ENCODE assay signal across 8 mouse cellular contexts in genomic region chr7:80371041-80371751, GRCm38 (mm10). TPM values are rescaled to one million over a fixed set of nuclear protein-coding genes. Genes with fewer than 3 reads are reported as not detected.
A peak's percentile ranks its signal among the peaks of the same experiment; 100 is the strongest.
DNase-seq lines count a peak whose midpoint lies in the region; ATAC-seq and TF ChIP-seq lines count a peak whose summit lies in the region.

Gene Man2a2 (minus strand): TSS chr7:80371375.

- H3K4me1 ChIP-seq in intestine, postnatal 0 days (replicated peaks; ENCODE audit: control insufficient read depth, insufficient read depth, low read length), result no peaks in the 10 kb centered on the region
- H3K4me1 ChIP-seq in limb, embryonic 10.5 days, result peaks cover 25% of the 10 kb centered on the region
- peaks cover 11% of the 10 kb centered on the region for H3K4me1 ChIP-seq in midbrain, embryonic 11.5 days (ENCODE audit: control insufficient read depth, insufficient read depth, low read length)

- H3K4me2 ChIP-seq in intestine, postnatal 0 days (replicated peaks; ENCODE audit: low read depth), result peak within 1 kb of the TSS; percentile 100
- H3K4me2 ChIP-seq in midbrain, embryonic 11.5 days, result peak within 1 kb of the TSS; percentile 58

- peak; percentile 84 for TF ChIP-seq CTCF in intestine, postnatal 0 days (IDR thresholded peaks at IDR 0.05; ENCODE audit: low read depth)

- H3K9me3 ChIP-seq in intestine, postnatal 0 days (ENCODE audit: control insufficient read depth), result no peaks in the 10 kb centered on the region
- no peaks in the 10 kb centered on the region for H3K9me3 ChIP-seq in limb, embryonic 10.5 days (replicated peaks)
- H3K9me3 ChIP-seq in midbrain, embryonic 11.5 days (ENCODE audit: control insufficient read depth, low read length), result no peaks in the 10 kb centered on the region

- H3K27me3 ChIP-seq in intestine, postnatal 0 days (replicated peaks; ENCODE audit: control insufficient read depth, insufficient read depth, low read length), result no peaks in the 10 kb centered on the region
- H3K27me3 ChIP-seq in limb, embryonic 10.5 days (ENCODE audit: low read depth, poor library complexity, severe bottlenecking), result no peaks in the 10 kb centered on the region
- no peaks in the 10 kb centered on the region for H3K27me3 ChIP-seq in midbrain, embryonic 11.5 days (ENCODE audit: control insufficient read depth, insufficient read depth, low read length)

- peak within 1 kb of the TSS; percentile 75 for H3K27ac ChIP-seq in intestine, postnatal 0 days (ENCODE audit: low read depth, low read length)
- H3K27ac ChIP-seq in limb, embryonic 10.5 days, result peak within 1 kb of the TSS; percentile 92
- H3K27ac ChIP-seq in midbrain, embryonic 11.5 days (ENCODE audit: low read depth, low read length), result peak within 1 kb of the TSS; percentile 30; the same call in 1 of the 2 replicates

- DNase-seq in adrenal gland, adult (ENCODE audit: inconsistent age in 2 of 2, low spot score in 1 of 2), result peak; percentile 87 to 93
- peak; percentile 82 for DNase-seq in embryo, embryonic 10.5 days (ENCODE audit: low spot score)
- DNase-seq in limb, embryonic 10.5 days (ENCODE audit: low spot score), result peak; percentile 82
- peak; percentile 98 for DNase-seq in midbrain, embryonic 11.5 days (ENCODE audit: low spot score, missing footprints)
- DNase-seq in right cerebral cortex, postnatal 4 days, result peak; percentile 85

- peak within 1 kb of the TSS; percentile 85 for H3K4me3 ChIP-seq in intestine, postnatal 0 days (ENCODE audit: low read depth, low read length)
- peak within 1 kb of the TSS; percentile 74 for H3K4me3 ChIP-seq in limb, embryonic 10.5 days
- peak within 1 kb of the TSS; percentile 86 for H3K4me3 ChIP-seq in midbrain, embryonic 11.5 days (ENCODE audit: low read depth, low read length)

- ATAC-seq in granulocyte monocyte progenitor cell, adult 5-6 weeks (replicated peaks; ENCODE audit: poor library complexity, severe bottlenecking), result peak; percentile 41
- peak; percentile 32; the same call in 1 of the 2 replicates for ATAC-seq in intestine, postnatal 0 days
- ATAC-seq in midbrain, embryonic 11.5 days (ENCODE audit: low FRiP score), result peak; percentile 87
- no peak for ATAC-seq in erythroid progenitor cell, adult 5-6 weeks (replicated peaks; ENCODE audit: low FRiP score, poor library complexity, severe bottlenecking)

- H3K9ac ChIP-seq in intestine, postnatal 0 days (ENCODE audit: low read depth, low read length), result peak within 1 kb of the TSS; percentile 72
- H3K9ac ChIP-seq in midbrain, embryonic 11.5 days (ENCODE audit: low read length), result peak within 1 kb of the TSS; percentile 84

- WGBS in intestine, postnatal 0 days, result under 1% methylated on average over 72 of the region's 86 CpGs
- under 1% methylated on average over 86 of the region's 86 CpGs for WGBS in limb, embryonic 10.5 days
- under 1% methylated on average over 73 of the region's 86 CpGs for WGBS in midbrain, embryonic 11.5 days

- peaks cover 23% of the 10 kb centered on the region; the same call in 1 of the 2 replicates for H3K36me3 ChIP-seq in intestine, postnatal 0 days (ENCODE audit: control insufficient read depth, insufficient read depth)
- peaks cover 26% of the 10 kb centered on the region for H3K36me3 ChIP-seq in limb, embryonic 10.5 days
- peaks cover 5% of the 10 kb centered on the region; the same call in 1 of the 2 replicates for H3K36me3 ChIP-seq in midbrain, embryonic 11.5 days (ENCODE audit: control insufficient read depth, insufficient read depth, low read length)

RNA-seq across cellular contexts. Expression of gene Man2a2, which starts in this region (rescaled TPM):
- 60.4 and 74.6 TPM in 2 replicates for total RNA-seq in granulocyte monocyte progenitor cell, adult 5-6 weeks (2014; fragmentation: Nextera tagmentation)
- total RNA-seq in granulocyte monocyte progenitor cell, adult 5-6 weeks (2017), result 32.7 and 36.7 TPM in 2 replicates
- 4.8 and 5.3 TPM in 2 replicates for polyA plus RNA-seq in intestine, postnatal 0 days (2015; fragmentation: Nextera tagmentation; extraction: Ambion mirVana)
- 19.7 and 23.1 TPM in 2 replicates for polyA plus RNA-seq in limb, embryonic 10.5 days (2016; fragmentation: Nextera tagmentation; extraction: Ambion mirVana)
- polyA plus RNA-seq in midbrain, embryonic 11.5 days (2014; fragmentation: Nextera tagmentation; extraction: Ambion mirVana), result 5.8 and 6.9 TPM in 2 replicates
- 6.5 and 13.0 TPM in 2 replicates for total RNA-seq in erythroid progenitor cell, adult 5-6 weeks (2015; ENCODE audit: low replicate concordance)
- total RNA-seq in erythroid progenitor cell, adult 5-6 weeks (2017; ENCODE audit: low replicate concordance), result 5.1 and 7.8 TPM in 2 replicates

Comparison
In these comparisons a context has a peak if more than half of its experiments do, and no peak if none do; other contexts are left out.
1. H3K27ac ChIP-seq: peak in every context shown above with its lines; median percentile 92 in limb, embryonic 10.5 days; 75 in intestine, postnatal 0 days; 30 in midbrain, embryonic 11.5 days.